Mouse (Mus musculus) hindbrain, embryonic 10.5 days (tissue): ENCODE data around the gene Osbpl10. TPM values are rescaled to one million over a fixed set of nuclear protein-coding genes. Genes with fewer than 3 reads are reported as not detected.
A peak's percentile ranks its signal among the peaks of the same experiment; 100 is the strongest.
"Not testable (repeated sequence)": the region's sequence is repeated elsewhere in the genome, so short reads cannot be mapped to it uniquely, and the experiment has no call there.

Experiments
- DNase-seq: peaks from one replicate; pipeline ENCODE4 v3.0.0-alpha.2; 2017; ENCODE audit warnings: low spot score
- H3K27ac ChIP-seq: fragments of 300-500 bp; sonication (generic); 2 replicates; pipeline ENCODE4 v1.5.1; 2016; ENCODE audit warnings: mild to moderate bottlenecking, moderate library complexity
- H3K27me3 ChIP-seq: fragments of 300-500 bp; sonication (generic); 2 replicates; pipeline ENCODE4 v1.6.1; 2016; ENCODE audit warnings: mild to moderate bottlenecking; ENCODE audit not compliant: poor library complexity, insufficient read depth, severe bottlenecking
- H3K36me3 ChIP-seq: fragments of 300-500 bp; sonication (generic); 2 replicates; pipeline ENCODE4 v1.6.1; 2016; ENCODE audit warnings: mild to moderate bottlenecking, moderate library complexity
- H3K4me1 ChIP-seq: fragments of 300-500 bp; sonication (generic); replicated peaks from 2 replicates; pipeline ENCODE4 v1.6.1; 2016; ENCODE audit warnings: mild to moderate bottlenecking
- H3K4me3 ChIP-seq: fragments of 300-500 bp; sonication (generic); 2 replicates; pipeline ENCODE4 v1.5.1; 2016; ENCODE audit warnings: mild to moderate bottlenecking, moderate library complexity
- H3K9me3 ChIP-seq: fragments of 300-500 bp; sonication (generic); 2 replicates; pipeline ENCODE4 v1.6.1; 2016; ENCODE audit warnings: mild to moderate bottlenecking, moderate library complexity
- WGBS: fragments of 180-500 bp; shearing (Covaris S2); methylation state at CpG from one replicate; pipeline ENCODE4 v1.1.7; 2016; 5-methylcytosine and 5-hydroxymethylcytosine counted together
- polyA plus RNA-seq: library from polyadenylated mRNA; unstranded; fragments of >200 nt; fragmentation: Nextera tagmentation; extraction: Ambion mirVana; gene quantifications from 2 replicates; pipeline ENCODE4 v1.2.1, GENCODE M21; 2016

Gene Osbpl10
- polyA plus RNA-seq, 1 experiment from 2014 or later = 1.6 TPM

DNA sequence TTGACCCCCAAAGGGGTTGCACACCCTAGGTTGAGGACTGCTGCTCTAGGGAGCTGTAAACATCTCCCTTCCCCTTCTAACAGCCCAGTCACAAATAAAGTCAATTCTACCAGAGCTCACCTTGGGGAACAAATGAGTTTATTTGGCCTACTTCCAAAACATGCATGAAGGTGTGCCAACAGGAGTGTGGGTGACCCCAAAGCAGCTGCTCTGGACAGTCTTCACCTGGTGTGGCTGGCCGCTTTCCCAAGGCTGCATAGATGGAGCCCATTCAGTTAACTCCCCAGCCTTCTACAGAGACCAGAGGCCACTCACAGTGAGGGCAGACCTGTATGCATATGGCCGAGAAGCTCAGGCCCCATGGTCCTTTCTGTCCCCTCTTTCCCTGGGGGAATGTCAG, 43.0 kb downstream of the Osbpl10 start:
- H3K4me1 ChIP-seq = no peaks in the 10 kb centered on the region
- H3K27me3 ChIP-seq = no peaks in the 10 kb centered on the region
- no peak for DNase-seq
- H3K9me3 ChIP-seq = no peaks in the 10 kb centered on the region
- 80% methylated on average over 2 of the region's 2 CpGs for WGBS
- no peak overlapping the region for H3K4me3 ChIP-seq
- H3K36me3 ChIP-seq = no peaks in the 10 kb centered on the region
- no peak overlapping the region for H3K27ac ChIP-seq

GRCm38 (mm10) chr9:115023137-115023536, 44.8 kb downstream of the Osbpl10 start:
- DNase-seq = no peak
- H3K4me3 ChIP-seq = no peak overlapping the region
- H3K36me3 ChIP-seq = no peaks in the 10 kb centered on the region
- H3K9me3 ChIP-seq = no peaks in the 10 kb centered on the region
- H3K4me1 ChIP-seq = no peaks in the 10 kb centered on the region
- WGBS = 83% methylated on average over 3 of the region's 3 CpGs
- H3K27ac ChIP-seq = no peak overlapping the region
- H3K27me3 ChIP-seq = no peaks in the 10 kb centered on the region

DNA sequence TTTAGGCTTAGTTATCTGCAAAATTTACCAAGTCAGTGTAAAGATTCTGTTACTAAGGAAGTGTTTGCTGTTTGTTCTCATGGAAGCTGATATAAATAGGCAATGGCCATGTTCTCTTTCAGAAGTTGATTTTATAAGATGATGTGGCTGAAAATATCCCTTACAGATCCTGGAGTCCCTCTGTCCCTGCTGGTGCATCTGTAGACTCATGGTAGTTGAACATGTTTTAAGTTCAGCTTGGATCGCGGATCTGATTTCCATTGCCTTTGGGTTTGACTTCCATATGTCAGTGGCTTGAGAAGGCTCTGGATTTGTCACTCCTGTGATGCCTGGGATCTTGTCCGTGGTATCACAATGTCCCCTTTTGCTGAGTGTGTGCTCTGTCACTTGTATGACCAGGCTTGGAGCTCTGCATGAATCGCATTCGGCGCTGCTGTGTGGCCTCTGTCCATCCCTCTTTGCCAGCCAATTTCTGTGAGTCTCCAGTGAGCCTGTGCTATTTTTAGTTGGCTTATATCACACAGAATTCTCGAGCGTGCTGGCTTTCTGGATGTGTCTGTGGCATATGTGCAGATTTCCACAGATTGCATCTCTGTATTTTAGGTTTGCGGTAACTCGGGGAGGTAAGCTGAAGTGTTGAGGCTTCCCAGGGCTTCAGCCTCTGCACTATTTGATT, 45.5 kb downstream of the Osbpl10 start:
- Histone ChIP-seq H3K4me1 (peaks cover under 1% of the 10 kb centered on the region), H3K4me3 (no peak overlapping the region), H3K27me3 (no peaks in the 10 kb centered on the region), H3K9me3 (no peaks in the 10 kb centered on the region), H3K36me3 (no peaks in the 10 kb centered on the region), H3K27ac (no peak overlapping the region)
- DNase-seq = no peak
- WGBS = 92% methylated on average over 10 of the region's 10 CpGs

DNA sequence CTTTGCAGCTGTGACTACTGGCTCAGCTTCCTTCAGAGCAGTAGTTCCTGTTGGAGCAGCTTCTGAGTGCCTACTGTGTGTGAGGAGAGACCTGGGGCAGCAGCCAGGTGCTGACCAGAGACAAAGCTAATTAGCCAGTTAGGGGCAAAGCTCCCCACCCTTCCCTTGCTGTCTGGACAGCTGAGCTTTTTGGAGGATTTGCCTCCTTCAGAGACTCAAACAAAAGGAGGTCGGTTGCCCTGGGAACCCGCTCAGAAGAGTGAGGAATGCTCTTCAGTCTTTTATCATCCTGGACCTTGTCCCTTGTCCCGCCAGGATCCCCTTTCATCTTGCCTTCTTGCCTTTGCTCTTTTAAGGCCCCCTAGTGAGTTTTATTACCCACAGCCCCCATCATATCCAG, 50.9 kb downstream of the Osbpl10 start:
- no peaks in the 10 kb centered on the region for H3K9me3 ChIP-seq
- peaks cover 15% of the 10 kb centered on the region for H3K4me1 ChIP-seq
- peaks cover 4% of the 10 kb centered on the region for H3K27me3 ChIP-seq
- peak; percentile 81 for DNase-seq
- peak overlapping the region; percentile 79; the same call in 1 of the 2 replicates for H3K27ac ChIP-seq
- H3K36me3 ChIP-seq = no peaks in the 10 kb centered on the region
- 4% methylated on average over 3 of the region's 3 CpGs for WGBS
- no peak overlapping the region for H3K4me3 ChIP-seq

GRCm38 (mm10) chr9:115030581-115030980, 52.2 kb downstream of the Osbpl10 start:
- 44% methylated on average over 4 of the region's 4 CpGs for WGBS
- Histone ChIP-seq H3K27ac (no peak overlapping the region), H3K4me1 (peaks cover 15% of the 10 kb centered on the region), H3K36me3 (no peaks in the 10 kb centered on the region), H3K4me3 (no peak overlapping the region), H3K9me3 (no peaks in the 10 kb centered on the region), H3K27me3 (peaks cover 4% of the 10 kb centered on the region)
- DNase-seq = no peak

DNA sequence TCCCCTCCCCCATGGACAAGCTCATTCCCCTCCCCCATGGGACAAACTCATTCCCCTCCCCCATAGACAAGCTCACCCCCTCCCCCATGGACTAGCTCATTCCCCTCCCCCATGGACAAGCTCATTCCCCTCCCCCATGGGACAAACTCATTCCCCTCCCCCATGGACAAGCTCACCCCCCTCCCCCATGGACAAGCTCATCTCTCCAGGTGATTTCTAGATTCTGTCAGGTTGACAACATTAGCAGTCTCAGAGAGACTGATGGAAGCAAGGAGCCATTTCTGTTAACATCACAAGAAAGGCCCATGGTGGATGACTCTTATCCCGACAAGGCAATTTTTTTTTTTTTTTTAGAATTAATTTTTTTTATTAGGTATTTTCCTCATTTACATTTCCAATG, 52.7 kb downstream of the Osbpl10 start:
- not testable (repeated sequence) for H3K36me3 ChIP-seq
- 100% methylated on average over 1 of the region's 1 CpGs for WGBS

GRCm38 (mm10) chr9:115032786-115033185, 54.4 kb downstream of the Osbpl10 start:
- no peak overlapping the region for H3K4me3 ChIP-seq
- peaks cover 7% of the 10 kb centered on the region for H3K27me3 ChIP-seq
- H3K36me3 ChIP-seq = no peaks in the 10 kb centered on the region
- 92% methylated on average over 7 of the region's 7 CpGs for WGBS
- no peak for DNase-seq
- H3K27ac ChIP-seq = no peak overlapping the region
- H3K4me1 ChIP-seq = peaks cover 17% of the 10 kb centered on the region
- H3K9me3 ChIP-seq = no peaks in the 10 kb centered on the region

More for the DNA sequence above, 52.7 kb downstream of the Osbpl10 start:
- H3K9me3 ChIP-seq, DNase-seq, H3K27ac ChIP-seq, H3K27me3 ChIP-seq, H3K4me3 ChIP-seq: not testable (repeated sequence)
- H3K4me1 ChIP-seq = peaks cover 15% of the 10 kb centered on the region

- no peak for DNase-seq
- Histone ChIP-seq H3K4me3 (no peak overlapping the region), H3K36me3 (no peaks in the 10 kb centered on the region), H3K27ac (no peak overlapping the region), H3K4me1 (peaks cover 27% of the 10 kb centered on the region), H3K27me3 (peaks cover 7% of the 10 kb centered on the region), H3K9me3 (no peaks in the 10 kb centered on the region)
- WGBS = 79% methylated on average over 6 of the region's 6 CpGs
These were observed 55.9 kb downstream of the Osbpl10 start for GRCm38 (mm10) chr9:115034271-115034670.

DNA sequence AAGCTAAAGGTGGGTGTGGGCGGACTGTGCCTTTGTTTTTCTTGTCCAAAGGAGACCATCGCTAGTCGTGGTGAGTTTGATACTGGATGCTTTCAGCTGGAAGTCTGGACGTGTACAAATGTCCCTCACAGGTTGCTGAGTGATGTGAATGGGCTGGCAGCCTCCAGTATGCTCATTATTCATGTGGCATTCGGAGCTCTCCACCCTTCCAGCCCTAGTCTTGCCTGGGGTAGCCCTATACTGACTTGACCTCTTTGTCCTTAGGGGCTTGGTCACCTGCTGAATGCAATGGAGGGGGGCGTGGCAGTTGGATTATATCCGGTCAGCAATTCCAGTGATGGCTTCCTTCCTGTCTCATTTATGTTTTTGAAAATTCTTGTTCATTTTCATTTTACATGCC, 56.4 kb downstream of the Osbpl10 start:
- H3K4me3 ChIP-seq = no peak overlapping the region
- H3K9me3 ChIP-seq = no peaks in the 10 kb centered on the region
- peaks cover 27% of the 10 kb centered on the region for H3K4me1 ChIP-seq
- H3K27me3 ChIP-seq = peaks cover 7% of the 10 kb centered on the region
- DNase-seq = no peak
- WGBS = 75% methylated on average over 7 of the region's 7 CpGs
- H3K27ac ChIP-seq = no peak overlapping the region
- H3K36me3 ChIP-seq = no peaks in the 10 kb centered on the region

GRCm38 (mm10) chr9:115038215-115038614, 59.8 kb downstream of the Osbpl10 start:
- no peak overlapping the region for H3K4me3 ChIP-seq
- 22% methylated on average over 14 of the region's 14 CpGs for WGBS
- H3K4me1 ChIP-seq = peaks cover 25% of the 10 kb centered on the region
- H3K27ac ChIP-seq = 0 out of 2 replicates have a peak overlapping the region, but pooled peaks have one; percentile 12
- H3K27me3 ChIP-seq = peaks cover 3% of the 10 kb centered on the region
- H3K9me3 ChIP-seq = no peaks in the 10 kb centered on the region
- DNase-seq = no peak
- no peaks in the 10 kb centered on the region for H3K36me3 ChIP-seq

DNA sequence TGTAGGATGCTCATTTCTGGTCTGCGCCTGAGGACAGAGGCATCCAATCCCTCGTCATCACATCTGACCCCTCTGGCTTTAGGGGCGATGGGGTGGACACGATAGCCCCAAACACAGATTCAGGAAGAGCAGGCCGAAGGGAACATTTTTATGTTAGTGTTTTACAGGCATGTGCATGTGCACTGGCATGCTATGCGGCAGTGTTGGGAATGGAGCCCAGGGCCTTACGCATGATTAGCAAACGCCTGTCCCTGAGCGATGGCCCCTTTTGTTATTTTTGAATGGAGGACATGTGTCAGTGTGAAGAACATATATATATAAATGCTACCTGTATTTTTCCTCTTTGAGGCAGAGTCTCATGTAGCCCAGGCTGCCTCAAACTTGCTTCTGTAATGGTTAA, 60.3 kb downstream of the Osbpl10 start:
- H3K27me3 ChIP-seq = peaks cover 3% of the 10 kb centered on the region
- H3K27ac ChIP-seq = no peak overlapping the region
- H3K36me3 ChIP-seq = no peaks in the 10 kb centered on the region
- H3K9me3 ChIP-seq = no peaks in the 10 kb centered on the region
- 82% methylated on average over 9 of the region's 9 CpGs for WGBS
- DNase-seq = no peak
- no peak overlapping the region for H3K4me3 ChIP-seq
- peaks cover 25% of the 10 kb centered on the region for H3K4me1 ChIP-seq

DNA sequence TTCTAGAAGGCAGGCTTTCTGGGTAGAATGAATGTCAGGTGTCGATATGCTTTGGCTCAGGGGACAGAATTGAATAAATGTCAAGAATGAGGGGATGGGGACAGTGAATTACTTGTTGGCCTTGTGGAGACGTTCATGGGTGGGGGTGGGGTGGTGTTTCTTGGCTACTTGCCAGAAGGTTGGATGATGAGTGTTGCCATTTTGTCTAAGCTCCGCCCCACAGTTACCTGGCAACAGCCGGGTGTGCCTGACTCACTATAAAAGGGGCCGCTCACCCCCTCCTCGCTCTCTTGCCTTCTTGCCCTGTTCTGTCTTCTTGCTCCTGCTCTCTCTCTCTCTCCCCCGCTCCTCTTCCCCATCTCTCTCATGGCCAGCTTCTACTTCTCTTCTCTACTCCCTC, 60.9 kb downstream of the Osbpl10 start:
- no peaks in the 10 kb centered on the region for H3K36me3 ChIP-seq
- peak; percentile 27 for DNase-seq
- no peaks in the 10 kb centered on the region for H3K9me3 ChIP-seq
- peaks cover 3% of the 10 kb centered on the region for H3K27me3 ChIP-seq
- peaks cover 25% of the 10 kb centered on the region for H3K4me1 ChIP-seq
- H3K4me3 ChIP-seq = no peak overlapping the region
- peak overlapping the region; percentile 51 for H3K27ac ChIP-seq
- WGBS = 65% methylated on average over 7 of the region's 7 CpGs

DNA sequence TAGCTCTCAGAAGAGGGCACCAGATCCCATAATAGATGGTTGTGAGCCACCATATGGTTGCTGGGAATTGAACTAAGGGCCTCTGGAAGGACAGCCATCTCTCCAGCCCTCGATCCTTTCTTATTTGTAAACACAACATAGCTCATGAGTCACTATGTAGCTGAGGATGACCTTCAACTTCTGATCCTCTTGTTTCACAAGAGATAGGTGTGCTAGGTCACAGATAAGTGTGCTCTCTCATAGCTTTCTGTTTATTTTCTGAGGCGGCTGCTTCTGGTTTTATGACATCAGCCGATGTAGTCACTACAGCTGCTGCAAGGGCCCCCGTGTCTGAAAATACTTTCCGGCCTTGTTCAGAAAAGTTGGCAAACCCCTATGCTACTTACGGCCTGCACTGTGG, 64.2 kb downstream of the Osbpl10 start:
- DNase-seq = no peak
- Histone ChIP-seq H3K27ac (no peak overlapping the region), H3K4me3 (no peak overlapping the region), H3K36me3 (no peaks in the 10 kb centered on the region), H3K27me3 (peaks cover under 1% of the 10 kb centered on the region; the same call in 1 of the 2 replicates), H3K4me1 (peaks cover 44% of the 10 kb centered on the region), H3K9me3 (no peaks in the 10 kb centered on the region)
- 95% methylated on average over 6 of the region's 6 CpGs for WGBS
